Mouse (Mus musculus): Measurements from ENCODE around the gene Daxx.
"Not testable (repeated sequence)": the region's sequence is repeated elsewhere in the genome, so short reads cannot be mapped to it uniquely, and the experiment has no call there.

Gene Daxx

DNA sequence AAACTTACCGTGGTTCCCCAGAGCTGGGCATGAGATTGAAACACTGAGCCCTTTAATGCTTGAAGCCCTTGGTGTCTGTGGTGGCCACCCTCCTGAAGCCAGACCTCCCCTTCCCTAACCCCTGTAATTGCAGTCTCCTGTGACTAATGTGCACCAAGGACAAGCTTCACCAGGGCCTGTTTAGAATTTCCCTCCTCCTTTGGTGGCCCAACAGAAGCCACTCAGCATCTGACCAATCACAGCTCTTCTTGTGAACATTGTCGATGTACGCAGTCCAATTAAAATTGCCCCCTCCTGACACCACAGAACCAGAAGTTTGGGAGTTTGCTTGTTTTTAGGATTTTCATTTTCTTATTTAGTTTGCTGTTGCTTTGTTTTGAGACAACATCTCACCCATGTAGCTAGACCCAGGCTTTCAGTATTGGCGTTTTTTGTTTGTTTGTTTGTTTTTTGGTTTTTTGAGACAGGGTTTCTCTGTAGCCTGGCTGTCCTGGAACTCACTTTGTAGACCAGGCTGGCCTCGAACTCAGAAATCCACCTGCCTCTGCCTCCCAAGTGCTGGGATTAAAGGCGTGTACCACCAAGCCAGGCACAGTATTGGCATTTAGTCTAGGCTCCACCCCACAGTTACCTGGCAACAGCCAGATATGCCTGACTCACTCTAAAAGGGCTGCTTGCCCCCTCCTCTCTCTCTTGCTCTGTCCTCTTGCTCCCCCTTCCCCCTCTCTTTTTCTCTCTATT, 5.1 kb upstream of the Daxx start:
- peak; percentile 71 for DNase-seq (ENCODE audit: low read depth)

GRCm38 (mm10) chr17:33904835-33905234, 4.4 kb upstream of the Daxx start, which contains the start of gene Platr17:
Gene Platr17, plus strand, starts transcription at chr17:33905135.
- DNase-seq (ENCODE audit: low read depth), result not testable (repeated sequence)

DNA sequence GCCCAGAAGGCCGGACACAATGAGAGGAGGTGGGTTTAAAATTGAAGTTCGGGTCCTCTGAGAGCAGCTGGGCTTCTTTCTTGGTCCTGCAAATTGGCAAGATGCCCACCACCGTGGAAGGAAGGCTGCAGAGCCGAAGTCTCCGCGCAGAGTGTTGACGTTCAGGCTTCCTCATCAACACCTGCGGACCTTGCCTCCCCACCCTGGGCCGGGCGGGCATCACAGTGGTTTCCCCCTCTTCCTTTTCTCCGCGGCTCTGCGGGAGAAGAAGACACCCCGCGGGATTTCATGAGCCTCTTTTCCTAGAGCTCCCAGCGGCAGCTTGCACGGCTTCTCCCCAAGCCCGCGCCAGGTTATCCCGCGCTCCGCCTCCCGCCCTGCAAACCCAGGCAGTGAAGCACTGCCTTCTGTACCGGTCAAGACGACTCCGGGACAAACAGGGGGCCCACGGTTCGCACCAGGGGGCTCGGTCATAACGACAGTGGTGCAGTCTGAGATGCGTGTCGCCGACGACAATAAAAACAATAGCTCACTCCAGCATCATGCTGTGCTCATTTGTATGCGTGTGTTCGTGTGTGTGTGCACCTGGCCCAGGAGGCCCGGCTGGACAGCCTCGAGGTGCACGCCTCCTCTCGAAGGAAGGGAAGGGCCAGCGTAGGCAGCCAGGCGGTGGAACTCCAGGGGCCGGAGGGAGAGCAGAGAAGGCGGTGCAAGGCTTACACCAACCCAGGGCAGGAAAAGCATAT, 710 bp upstream of the Daxx start:
- peak; percentile 56 for DNase-seq (ENCODE audit: low read depth)

DNA sequence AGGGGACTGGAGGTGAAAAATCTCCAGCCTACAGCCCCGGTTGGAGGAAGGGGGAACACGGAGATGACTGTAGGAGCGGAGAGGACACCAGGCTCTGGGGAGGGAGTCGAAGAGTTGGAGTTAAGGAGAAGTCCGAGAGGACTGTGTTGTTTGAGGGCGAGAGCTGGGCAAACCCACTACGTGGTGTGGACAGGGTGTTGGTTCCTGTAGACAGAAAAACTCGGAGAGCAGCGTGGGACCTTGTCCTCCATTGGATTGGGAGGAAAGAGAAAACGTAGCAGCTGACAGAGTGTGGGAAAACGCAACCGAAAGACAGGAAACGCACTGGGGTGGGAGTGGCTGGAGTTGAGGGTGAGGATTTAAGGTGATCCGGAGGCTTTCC, 646 bp downstream of the Daxx start:
- DNase-seq (ENCODE audit: low read depth), result peak; percentile 80

- DNase-seq (ENCODE audit: low read depth), result peak; percentile 66
Measured at GRCm38 (mm10) chr17:33910346-33911051, 1.3 kb downstream of the Daxx start.

DNA sequence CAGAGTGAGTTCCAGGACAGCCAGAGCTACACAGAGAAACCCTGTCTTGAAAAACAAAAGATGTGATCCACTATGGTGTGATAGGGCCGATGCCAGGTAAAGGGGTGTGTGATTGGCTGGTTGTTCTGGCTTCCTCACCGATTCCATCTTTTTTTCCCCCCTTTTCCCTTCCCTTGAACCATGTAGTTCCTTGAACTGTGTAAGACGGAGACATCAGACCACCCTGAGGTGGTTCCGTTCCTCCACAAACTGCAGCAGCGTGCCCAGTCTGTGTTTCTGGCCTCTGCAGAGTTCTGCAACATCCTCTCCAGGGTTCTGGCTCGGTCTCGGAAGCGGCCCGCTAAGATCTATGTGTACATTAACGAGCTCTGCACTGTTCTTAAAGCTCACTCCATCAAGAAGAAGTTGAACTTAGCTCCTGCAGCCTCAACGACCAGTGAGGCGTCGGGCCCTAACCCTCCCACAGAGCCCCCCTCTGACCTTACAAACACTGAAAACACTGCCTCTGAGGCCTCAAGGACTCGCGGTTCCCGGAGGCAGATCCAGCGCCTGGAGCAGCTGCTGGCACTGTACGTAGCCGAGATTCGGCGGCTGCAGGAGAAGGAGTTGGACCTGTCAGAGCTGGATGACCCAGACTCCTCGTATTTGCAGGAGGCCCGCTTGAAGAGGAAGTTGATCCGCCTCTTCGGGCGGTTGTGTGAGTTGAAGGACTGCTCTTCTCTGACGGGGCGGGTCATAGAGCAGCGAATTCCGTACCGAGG, 2.0 kb downstream of the Daxx start:
- no peak for DNase-seq (ENCODE audit: low read depth)

- no peak for DNase-seq (ENCODE audit: low read depth)
Measured at GRCm38 (mm10) chr17:33911813-33912414, 2.7 kb downstream of the Daxx start.

GRCm38 (mm10) chr17:33913264-33913663, 4.0 kb downstream of the Daxx start:
- no peak for DNase-seq (ENCODE audit: low read depth)

DNA sequence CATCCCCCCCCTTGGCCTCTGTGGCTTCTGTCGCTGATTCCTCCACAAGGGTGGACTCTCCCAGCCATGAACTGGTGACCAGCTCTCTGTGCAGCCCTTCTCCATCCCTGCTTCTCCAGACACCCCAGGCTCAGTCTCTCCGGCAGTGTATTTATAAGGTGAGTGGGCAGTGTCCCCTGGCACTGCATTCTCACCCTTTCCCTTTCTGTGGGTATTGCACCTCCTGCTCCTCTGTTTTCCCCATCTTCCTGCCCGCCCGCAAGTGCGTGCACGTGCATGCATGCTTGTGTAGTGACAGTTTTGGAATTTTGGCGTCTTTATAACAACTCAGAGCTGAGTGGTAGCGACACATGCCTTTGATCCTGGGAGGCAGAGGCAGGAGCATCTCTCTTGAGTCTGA, 4.7 kb downstream of the Daxx start:
- DNase-seq (ENCODE audit: low read depth), result no peak

DNA sequence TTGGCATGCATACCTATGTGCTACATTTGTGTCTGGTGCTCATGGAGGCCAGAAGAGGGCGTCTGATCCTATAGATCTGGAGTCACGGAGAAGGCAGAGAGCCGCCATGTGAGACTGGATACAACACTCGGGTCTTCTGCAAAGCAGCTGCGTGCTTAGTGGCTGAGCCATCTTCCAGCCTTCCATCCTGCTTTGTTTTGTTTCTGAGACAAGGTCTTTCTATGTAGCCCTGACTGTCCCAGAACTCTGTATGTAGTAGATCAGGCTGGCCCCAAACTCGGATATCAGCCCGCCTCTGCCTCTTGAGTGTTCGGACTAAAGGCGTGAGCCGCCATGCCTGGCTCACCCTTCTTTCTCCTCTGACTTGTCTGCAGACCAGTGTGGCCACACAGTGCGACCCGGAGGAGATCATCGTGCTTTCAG, 5.8 kb downstream of the Daxx start:
- DNase-seq (ENCODE audit: low read depth), result peak; percentile 59

DNA sequence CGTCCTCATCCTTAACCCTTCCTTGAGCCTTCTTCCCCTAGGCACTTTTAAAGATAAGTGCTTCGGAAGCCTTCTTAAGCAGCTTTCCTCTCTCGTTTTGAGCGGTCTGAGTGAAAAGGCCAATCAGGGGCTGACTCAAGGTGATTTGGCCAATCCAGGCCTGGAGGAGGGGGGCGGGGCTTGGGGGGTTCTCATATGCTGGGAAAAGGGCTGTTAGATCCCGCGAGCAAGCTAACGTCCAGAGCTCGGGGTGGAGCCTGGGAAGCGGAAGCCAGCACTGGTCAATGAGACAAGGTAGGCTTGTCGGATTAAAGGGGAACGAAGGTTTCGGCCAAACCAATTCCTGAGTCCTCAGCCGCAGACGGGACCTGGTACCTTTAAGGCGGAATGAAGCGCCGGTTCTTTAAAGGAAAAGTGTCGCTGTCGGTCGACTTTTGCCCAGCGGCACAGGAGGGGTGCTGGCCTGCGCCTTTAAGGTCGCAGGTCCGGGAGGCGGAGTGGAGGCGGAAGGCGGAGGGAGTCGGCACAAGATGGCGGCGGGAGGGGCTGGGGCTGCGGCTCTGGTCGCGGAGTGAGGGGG, 6.5 kb downstream of the Daxx start, which contains the start of the genes Tapbp and Zbtb22:
Tapbp (plus strand) TSS at position 229 of the 580 bp plus-strand sequence.
Zbtb22 (plus strand) TSS at position 234 of the 580 bp plus-strand sequence.
- DNase-seq (ENCODE audit: low read depth), result peak; percentile 100

GRCm38 (mm10) chr17:33916294-33916693, 7.1 kb downstream of the Daxx start:
- DNase-seq (ENCODE audit: low read depth), result no peak

DNA sequence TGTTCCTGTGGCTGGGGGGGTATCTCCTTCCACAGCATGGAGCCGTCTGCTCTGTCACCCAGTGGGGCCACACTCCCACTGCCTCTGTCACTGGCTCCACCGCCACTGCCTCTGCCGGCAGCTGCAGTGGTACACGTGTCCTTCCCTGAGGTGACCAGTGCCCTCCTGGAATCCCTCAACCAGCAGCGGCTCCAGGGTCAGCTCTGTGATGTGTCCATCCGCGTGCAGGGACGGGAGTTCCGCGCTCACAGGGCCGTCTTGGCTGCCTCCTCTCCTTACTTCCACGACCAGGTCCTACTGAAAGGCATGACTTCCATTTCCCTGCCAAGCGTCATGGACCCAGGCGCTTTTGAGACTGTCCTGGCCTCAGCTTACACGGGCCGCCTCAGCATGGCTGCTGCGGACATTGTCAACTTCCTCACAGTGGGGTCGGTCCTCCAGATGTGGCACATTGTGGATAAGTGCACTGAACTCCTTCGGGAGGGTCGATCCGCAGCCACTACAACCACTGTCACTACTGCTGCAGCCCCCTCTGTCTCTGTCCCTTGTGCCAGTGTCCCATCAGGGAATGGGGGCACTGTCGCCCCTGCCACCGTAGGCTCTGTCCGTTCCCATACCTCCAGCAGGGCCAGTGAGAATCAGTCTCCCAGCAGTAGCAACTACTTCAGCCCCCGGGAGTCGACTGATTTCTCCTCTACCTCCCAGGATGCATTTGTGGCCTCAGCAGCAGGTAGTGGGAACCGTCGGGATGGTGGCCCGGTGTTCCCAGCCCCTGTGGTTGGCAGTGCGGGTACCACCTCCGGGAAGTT, 7.8 kb downstream of the Daxx start:
- DNase-seq (ENCODE audit: low read depth), result no peak

- DNase-seq (ENCODE audit: low read depth), result no peak
Measured at GRCm38 (mm10) chr17:33917656-33918292, 8.6 kb downstream of the Daxx start.

DNA sequence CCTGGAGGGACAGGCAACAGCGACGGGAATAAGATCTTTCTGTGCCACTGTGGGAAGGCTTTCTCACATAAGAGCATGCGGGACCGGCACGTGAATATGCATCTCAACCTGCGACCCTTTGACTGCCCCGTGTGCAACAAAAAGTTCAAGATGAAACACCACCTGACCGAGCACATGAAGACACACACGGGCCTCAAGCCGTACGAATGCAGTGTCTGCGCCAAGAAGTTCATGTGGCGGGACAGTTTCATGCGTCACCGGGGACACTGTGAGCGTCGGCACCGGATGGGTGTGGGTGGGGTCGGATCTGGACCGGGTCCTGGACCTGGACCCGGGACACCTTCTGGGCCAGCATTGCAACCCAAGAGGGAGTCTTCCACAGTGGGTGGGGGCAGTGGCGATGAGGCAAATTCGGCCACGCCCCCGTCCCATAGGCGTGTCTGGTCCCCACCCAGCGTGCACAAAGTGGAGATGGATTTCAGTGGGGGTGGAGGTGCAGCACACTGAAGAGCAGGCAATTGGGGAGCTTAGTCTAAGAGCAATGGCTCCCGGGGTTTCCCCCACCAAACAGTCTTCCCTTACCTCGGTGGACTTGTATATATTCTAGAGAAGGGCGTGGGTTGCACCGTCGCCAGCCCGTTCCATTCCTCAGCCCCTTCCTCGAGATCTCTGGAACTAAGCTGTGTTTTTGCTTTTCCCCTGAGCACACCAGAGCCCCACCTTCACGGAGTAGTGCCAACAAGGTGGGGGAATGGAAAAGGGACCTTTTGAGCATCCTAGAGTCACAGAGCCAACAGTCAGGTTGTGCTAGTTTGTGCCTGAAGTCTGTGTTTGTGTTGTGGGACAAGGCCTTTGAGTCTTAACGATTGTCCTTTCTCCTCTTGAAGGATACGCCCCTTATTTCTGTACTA, 9.3 kb downstream of the Daxx start:
- DNase-seq (ENCODE audit: low read depth), result no peak

DNA sequence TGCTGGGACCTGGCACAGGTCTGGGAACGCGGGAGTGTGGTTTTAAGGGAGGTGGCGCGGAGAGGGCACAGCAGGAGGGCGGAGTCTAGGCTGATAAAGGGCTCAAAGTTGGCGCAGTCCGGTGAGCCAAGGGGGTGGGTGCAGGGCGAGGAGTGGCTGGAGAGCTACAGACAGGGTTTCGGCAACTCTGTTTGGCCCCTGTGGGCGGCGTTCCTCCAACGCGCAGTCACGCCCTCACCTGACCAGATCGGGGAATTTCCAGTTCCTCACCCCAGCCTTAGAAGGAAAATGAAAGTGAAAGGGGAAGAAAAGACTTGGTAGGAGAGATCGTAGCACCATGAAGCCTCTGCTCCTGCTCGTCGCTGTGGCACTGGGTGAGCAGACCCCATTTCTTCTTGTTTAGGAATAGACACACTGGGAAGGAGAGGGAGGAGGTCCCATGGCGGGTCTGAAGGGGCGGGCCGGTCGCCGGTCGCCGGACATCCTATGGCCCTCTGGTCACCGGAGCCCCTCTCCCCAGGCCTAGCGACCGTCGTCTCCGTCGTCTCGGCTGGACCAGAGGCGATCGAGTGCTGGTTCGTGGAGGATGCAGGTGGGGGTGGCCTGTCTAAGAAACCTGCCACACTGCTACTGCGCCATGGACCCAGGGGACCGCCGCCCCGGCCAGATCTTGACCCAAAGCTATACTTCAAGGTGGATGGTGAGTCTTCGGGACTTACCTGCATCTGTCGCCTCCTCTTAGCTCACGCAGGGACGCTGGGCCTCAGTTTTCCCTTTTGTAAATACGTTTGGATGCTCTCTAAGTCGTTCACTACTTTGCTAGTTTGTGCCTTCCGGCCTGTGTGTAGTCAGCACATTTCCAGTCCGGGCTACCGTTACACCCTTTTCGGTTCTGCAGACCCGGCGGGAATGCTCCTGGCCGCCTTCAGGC, 10.4 kb downstream of the Daxx start:
- DNase-seq (ENCODE audit: low read depth), result peak; percentile 96

GRCm38 (mm10) chr17:33920282-33921097, 11.3 kb downstream of the Daxx start:
- peak; percentile 92 for DNase-seq (ENCODE audit: low read depth)
